Mouse (Mus musculus): ENCODE measurements around the gene Ccnd1. TPM values are rescaled to one million over a fixed set of nuclear protein-coding genes. Genes with fewer than 3 reads are reported as not detected.

The Ccnd1 gene
- polyA plus RNA-seq (2021; fragmentation: Nextera tagmentation), result 17.6 and 17.7 TPM in 2 replicates
- long read RNA-seq, experiment 1, transcript Ccnd1-201 (5 exons, 3,740 nt), result major isoform, 35 of 44 reads
- long read RNA-seq, experiment 1, partial matches to known transcripts, result 2 of 44 reads
- long read RNA-seq, experiment 1, other reads (novel, unspliced or antisense), result 7 of 44 reads
- long read RNA-seq, experiment 2, transcript Ccnd1-201 (5 exons, 3,740 nt), result major isoform, 17 of 23 reads
- long read RNA-seq, experiment 2, partial matches to known transcripts, result 0 of 23 reads
- long read RNA-seq, experiment 2, other reads (novel, unspliced or antisense), result 6 of 23 reads

GRCm38 (mm10) chr7:144939344-144940002, at the start of gene Ccnd1:
Ccnd1 (minus strand) TSS chr7:144939925.

GRCm38 (mm10) chr7:144914948-144915750, 24.6 kb downstream of the Ccnd1 start, which contains the start of gene LTO1:
LTO1 (plus strand) TSS chr7:144915100.

GRCm38 (mm10) chr7:144896294-144897218, 43.2 kb downstream of the Ccnd1 start, which contains the start of gene Fgf15:
Fgf15 (plus strand) TSS chr7:144896531.

Other genes with a start within 250 kb of the Ccnd1 start
- gene Ano1, start 188.0 kb downstream of the Ccnd1 start, polyA plus RNA-seq (2021; fragmentation: Nextera tagmentation), result 1.5 and 1.9 TPM in 2 replicates
- gene Fgf3, start 101.8 kb downstream of the Ccnd1 start, polyA plus RNA-seq (2021; fragmentation: Nextera tagmentation), result 0.26 and 0.55 TPM in 2 replicates
- not detected in 2 replicates for gene Fgf4, start 92.6 kb downstream of the Ccnd1 start, polyA plus RNA-seq (2021; fragmentation: Nextera tagmentation)
- gene Fgf15, start 43.4 kb downstream of the Ccnd1 start, polyA plus RNA-seq (2021; fragmentation: Nextera tagmentation), result not detected in 2 replicates
- gene LTO1, start 24.8 kb downstream of the Ccnd1 start, polyA plus RNA-seq (2021; fragmentation: Nextera tagmentation), result 14.3 and 18.6 TPM in 2 replicates